Mouse (Mus musculus): ENCODE results near the gene Csnk1g1. TPM values are rescaled to one million over a fixed set of nuclear protein-coding genes. Genes with fewer than 3 reads are reported as not detected.
A peak's percentile ranks its signal among the peaks of the same experiment; 100 is the strongest.

The Csnk1g1 gene
- polyA plus RNA-seq, 1 experiment from 2014 or later = 17.7 TPM

DNA sequence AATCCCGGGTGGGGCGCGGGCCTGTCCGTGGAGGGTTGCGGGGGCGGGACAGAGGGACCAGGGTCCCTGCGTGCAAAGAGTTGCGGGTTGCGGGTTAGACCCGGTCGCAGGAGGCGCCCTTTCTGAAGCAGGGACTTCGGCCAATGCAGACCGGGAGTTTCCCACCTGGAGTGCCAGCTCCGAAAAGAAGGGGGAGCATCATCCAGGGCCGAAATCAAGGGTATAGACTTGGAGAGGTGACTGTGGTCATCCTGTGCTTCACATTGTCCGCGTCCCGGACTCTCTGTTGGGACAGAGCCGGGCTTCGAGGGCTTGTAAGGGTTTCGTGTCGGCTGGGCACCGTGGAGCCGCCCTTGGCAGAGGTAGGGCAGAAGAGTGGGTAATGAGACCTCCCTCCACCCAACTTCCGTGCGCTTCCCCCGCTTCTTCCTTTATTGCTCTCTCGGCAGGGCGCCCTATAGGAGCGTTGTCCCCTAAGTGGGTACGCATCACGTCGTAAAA is 627 bp downstream of the Csnk1g1 start:
- Histone ChIP-seq H3K9ac (ENCODE audit: low read depth, low read length) (peak overlapping the region; percentile 79), H3K36me3 (ENCODE audit: control insufficient read depth, insufficient read depth, low read length) (0 out of 2 replicates have a peak, but pooled peaks cover 4% of the 10 kb centered on the region), H3K4me2 (ENCODE audit: low read depth, low read length) (peak overlapping the region; percentile 67), H3K27ac (replicated peaks; ENCODE audit: low read depth, low read length) (peak overlapping the region; percentile 89), H3K27me3 (replicated peaks; ENCODE audit: control insufficient read depth, insufficient read depth, low read length) (no peaks in the 10 kb centered on the region), H3K4me3 (ENCODE audit: low read depth, low read length) (peak overlapping the region; percentile 64), H3K4me1 (ENCODE audit: control insufficient read depth, insufficient read depth, low read length) (peaks cover 3% of the 10 kb centered on the region), H3K9me3 (ENCODE audit: control insufficient read depth, low read length) (no peaks in the 10 kb centered on the region)
- DNase-seq (ENCODE audit: low spot score) (peak; percentile 58), ATAC-seq (ENCODE audit: low read depth) (peak; percentile 56)
- WGBS = 1% methylated on average over 23 of the region's 34 CpGs

GRCm38 (mm10) chr9:65909837-65910236 is 1.1 kb downstream of the Csnk1g1 start:
- H3K36me3 ChIP-seq (ENCODE audit: control insufficient read depth, insufficient read depth, low read length) = 0 out of 2 replicates have a peak, but pooled peaks cover 4% of the 10 kb centered on the region
- peak overlapping the region; percentile 67 for H3K4me2 ChIP-seq (ENCODE audit: low read depth, low read length)
- H3K4me3 ChIP-seq (ENCODE audit: low read depth, low read length) = peak overlapping the region; percentile 64
- WGBS = 5% methylated on average over 4 of the region's 4 CpGs
- H3K9me3 ChIP-seq (ENCODE audit: control insufficient read depth, low read length) = no peaks in the 10 kb centered on the region
- H3K4me1 ChIP-seq (ENCODE audit: control insufficient read depth, insufficient read depth, low read length) = peaks cover 3% of the 10 kb centered on the region
- DNase-seq (ENCODE audit: low spot score) (no peak), ATAC-seq (ENCODE audit: low read depth) (no peak)
- H3K27me3 ChIP-seq (replicated peaks; ENCODE audit: control insufficient read depth, insufficient read depth, low read length) = no peaks in the 10 kb centered on the region
- H3K27ac ChIP-seq (replicated peaks; ENCODE audit: low read depth, low read length) = 0 out of 2 replicates have a peak overlapping the region, but pooled peaks have one; percentile 89
- H3K9ac ChIP-seq (ENCODE audit: low read depth, low read length) = peak overlapping the region; percentile 79

- no peak for ATAC-seq (ENCODE audit: low read depth)
- Histone ChIP-seq H3K27ac (replicated peaks; ENCODE audit: low read depth, low read length) (no peak overlapping the region), H3K4me1 (ENCODE audit: control insufficient read depth, insufficient read depth, low read length) (peaks cover 3% of the 10 kb centered on the region), H3K9me3 (ENCODE audit: control insufficient read depth, low read length) (no peaks in the 10 kb centered on the region), H3K9ac (ENCODE audit: low read depth, low read length) (no peak overlapping the region), H3K36me3 (ENCODE audit: control insufficient read depth, insufficient read depth, low read length) (no peaks in the 10 kb centered on the region), H3K4me2 (ENCODE audit: low read depth, low read length) (no peak overlapping the region), H3K4me3 (ENCODE audit: low read depth, low read length) (no peak overlapping the region), H3K27me3 (replicated peaks; ENCODE audit: control insufficient read depth, insufficient read depth, low read length) (no peaks in the 10 kb centered on the region)
- no peak for DNase-seq (ENCODE audit: low spot score)
- 74% methylated on average over 2 of the region's 2 CpGs for WGBS
Observed at GRCm38 (mm10) chr9:65913976-65914375, 5.3 kb downstream of the Csnk1g1 start.

DNA sequence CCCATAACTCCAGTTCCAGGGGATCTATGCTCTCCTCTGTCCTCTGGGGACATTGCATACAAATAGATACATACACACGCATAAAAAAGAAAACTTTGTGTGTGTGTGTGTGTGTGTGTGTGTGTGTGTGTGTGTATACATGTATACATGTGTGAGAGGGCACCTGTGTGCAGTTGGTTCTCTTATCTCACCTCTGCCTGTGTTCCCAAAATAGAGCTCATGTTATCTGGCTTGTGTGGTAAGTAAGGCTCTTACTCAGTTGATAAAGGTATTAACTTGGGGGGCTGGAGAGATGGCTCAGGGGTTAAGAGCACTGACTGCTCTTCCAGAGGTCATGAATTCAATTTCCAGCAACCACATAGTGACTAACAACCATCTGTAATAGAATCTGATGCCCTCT is 8.3 kb downstream of the Csnk1g1 start:
- WGBS = 88% methylated on average over 1 of the region's 1 CpGs
- H3K4me1 ChIP-seq (ENCODE audit: control insufficient read depth, insufficient read depth, low read length) = no peaks in the 10 kb centered on the region
- H3K4me3 ChIP-seq (ENCODE audit: low read depth, low read length) = no peak overlapping the region
- DNase-seq (ENCODE audit: low spot score) (no peak), ATAC-seq (ENCODE audit: low read depth) (no peak)
- H3K36me3 ChIP-seq (ENCODE audit: control insufficient read depth, insufficient read depth, low read length) = no peaks in the 10 kb centered on the region
- H3K4me2 ChIP-seq (ENCODE audit: low read depth, low read length) = no peak overlapping the region
- no peak overlapping the region for H3K9ac ChIP-seq (ENCODE audit: low read depth, low read length)
- no peak overlapping the region for H3K27ac ChIP-seq (replicated peaks; ENCODE audit: low read depth, low read length)
- H3K27me3 ChIP-seq (replicated peaks; ENCODE audit: control insufficient read depth, insufficient read depth, low read length) = no peaks in the 10 kb centered on the region
- no peaks in the 10 kb centered on the region for H3K9me3 ChIP-seq (ENCODE audit: control insufficient read depth, low read length)

GRCm38 (mm10) chr9:65928456-65928855 is 19.7 kb downstream of the Csnk1g1 start:
- no peak for ATAC-seq (ENCODE audit: low read depth)
- 0 out of 2 replicates have a peak, but pooled peaks cover 2% of the 10 kb centered on the region for H3K4me1 ChIP-seq (ENCODE audit: control insufficient read depth, insufficient read depth, low read length)
- H3K27ac ChIP-seq (replicated peaks; ENCODE audit: low read depth, low read length) = no peak overlapping the region

DNA sequence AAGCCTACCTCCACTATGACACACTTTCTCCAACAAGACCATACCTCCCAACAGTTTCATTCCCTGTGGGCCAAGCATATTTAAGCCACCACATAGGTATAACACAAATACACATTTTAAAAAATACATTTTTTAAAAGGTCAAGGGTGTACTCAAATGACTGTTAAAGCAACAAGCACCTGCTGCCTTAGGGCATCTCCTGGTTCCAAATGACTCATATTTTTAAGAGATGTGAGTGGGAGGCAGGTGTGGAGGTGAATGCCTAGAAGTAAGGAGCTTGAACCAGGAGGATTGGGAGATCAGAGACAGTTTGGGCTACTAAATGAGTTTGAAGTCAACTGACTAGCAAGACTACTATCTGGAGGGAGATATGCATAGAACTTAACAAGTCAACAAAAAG is 21.1 kb downstream of the Csnk1g1 start:
- ATAC-seq (ENCODE audit: low read depth) (no peak), DNase-seq (ENCODE audit: low spot score) (no peak)
- no peak overlapping the region for H3K27ac ChIP-seq (replicated peaks; ENCODE audit: low read depth, low read length)
- H3K9me3 ChIP-seq (ENCODE audit: control insufficient read depth, low read length) = no peaks in the 10 kb centered on the region
- 0 out of 2 replicates have a peak, but pooled peaks cover 2% of the 10 kb centered on the region for H3K4me1 ChIP-seq (ENCODE audit: control insufficient read depth, insufficient read depth, low read length)
- H3K4me3 ChIP-seq (ENCODE audit: low read depth, low read length) = no peak overlapping the region
- no peak overlapping the region for H3K4me2 ChIP-seq (ENCODE audit: low read depth, low read length)
- no peaks in the 10 kb centered on the region for H3K27me3 ChIP-seq (replicated peaks; ENCODE audit: control insufficient read depth, insufficient read depth, low read length)
- H3K9ac ChIP-seq (ENCODE audit: low read depth, low read length) = no peak overlapping the region
- H3K36me3 ChIP-seq (ENCODE audit: control insufficient read depth, insufficient read depth, low read length) = no peaks in the 10 kb centered on the region

More at GRCm38 (mm10) chr9:65928456-65928855, 19.7 kb downstream of the Csnk1g1 start:
- no peak overlapping the region for H3K9ac ChIP-seq (ENCODE audit: low read depth, low read length)
- H3K27me3 ChIP-seq (replicated peaks; ENCODE audit: control insufficient read depth, insufficient read depth, low read length) = no peaks in the 10 kb centered on the region
- no peak overlapping the region for H3K4me2 ChIP-seq (ENCODE audit: low read depth, low read length)
- no peak for DNase-seq (ENCODE audit: low spot score)
- H3K9me3 ChIP-seq (ENCODE audit: control insufficient read depth, low read length) = no peaks in the 10 kb centered on the region
- H3K4me3 ChIP-seq (ENCODE audit: low read depth, low read length) = no peak overlapping the region
- no peaks in the 10 kb centered on the region for H3K36me3 ChIP-seq (ENCODE audit: control insufficient read depth, insufficient read depth, low read length)

DNA sequence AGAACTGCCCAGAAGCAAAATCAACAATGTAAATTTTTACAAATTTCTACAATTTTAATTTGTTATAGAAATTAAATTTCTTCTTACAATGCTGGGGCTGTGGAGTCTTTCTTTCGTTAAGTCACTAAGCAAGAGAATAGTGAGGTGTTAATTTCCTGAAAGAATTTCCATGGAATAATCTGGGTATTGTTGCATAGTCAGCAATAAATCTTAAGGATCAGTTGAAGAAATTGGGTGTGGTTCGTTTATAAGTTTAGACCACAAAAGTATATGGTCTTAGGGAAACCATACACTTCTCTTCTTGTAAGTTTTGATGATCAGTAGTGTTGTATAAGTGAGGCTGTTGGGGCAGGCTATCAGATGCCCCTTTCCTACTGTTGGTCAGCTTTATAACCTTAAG is 28.8 kb downstream of the Csnk1g1 start:
- Histone ChIP-seq H3K27me3 (replicated peaks; ENCODE audit: control insufficient read depth, insufficient read depth, low read length) (no peaks in the 10 kb centered on the region), H3K36me3 (ENCODE audit: control insufficient read depth, insufficient read depth, low read length) (no peaks in the 10 kb centered on the region), H3K4me3 (ENCODE audit: low read depth, low read length) (no peak overlapping the region), H3K4me1 (ENCODE audit: control insufficient read depth, insufficient read depth, low read length) (no peaks in the 10 kb centered on the region), H3K27ac (replicated peaks; ENCODE audit: low read depth, low read length) (no peak overlapping the region), H3K9me3 (ENCODE audit: control insufficient read depth, low read length) (no peaks in the 10 kb centered on the region), H3K9ac (ENCODE audit: low read depth, low read length) (no peak overlapping the region), H3K4me2 (ENCODE audit: low read depth, low read length) (no peak overlapping the region)
- ATAC-seq (ENCODE audit: low read depth) (no peak), DNase-seq (ENCODE audit: low spot score) (no peak)
- 93% methylated on average over 2 of the region's 2 CpGs for WGBS

DNA sequence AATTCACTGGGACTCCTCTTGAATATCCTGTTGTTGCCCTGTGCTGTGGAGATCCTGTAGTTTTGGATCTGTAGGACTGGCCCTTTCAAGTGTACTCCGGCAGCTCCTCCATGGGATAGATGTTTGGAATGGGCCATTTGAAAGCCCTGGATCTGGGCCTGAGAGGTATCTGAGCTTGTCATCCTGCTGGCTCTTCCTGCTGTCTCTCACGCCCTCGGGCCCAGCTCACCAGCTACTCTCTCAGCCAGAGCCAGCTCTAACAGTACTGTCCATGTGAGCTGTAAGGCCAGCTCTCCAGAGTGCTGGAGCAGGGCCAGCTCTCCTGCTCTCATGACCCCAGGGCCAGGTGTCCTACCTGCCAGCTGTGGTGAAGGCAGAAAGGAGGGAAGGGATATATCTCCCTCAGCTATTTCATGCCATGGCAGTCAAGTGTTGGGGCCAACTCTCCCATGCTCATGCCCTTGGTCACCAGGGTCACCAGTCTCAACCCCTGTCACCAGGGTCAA is 42.4 kb downstream of the Csnk1g1 start:
- Histone ChIP-seq H3K4me2 (ENCODE audit: low read depth, low read length) (no peak overlapping the region), H3K9ac (ENCODE audit: low read depth, low read length) (no peak overlapping the region), H3K4me3 (ENCODE audit: low read depth, low read length) (no peak overlapping the region), H3K27me3 (replicated peaks; ENCODE audit: control insufficient read depth, insufficient read depth, low read length) (no peaks in the 10 kb centered on the region), H3K36me3 (ENCODE audit: control insufficient read depth, insufficient read depth, low read length) (peaks cover 11% of the 10 kb centered on the region; the same call in 1 of the 2 replicates), H3K27ac (replicated peaks; ENCODE audit: low read depth, low read length) (no peak overlapping the region), H3K4me1 (ENCODE audit: control insufficient read depth, insufficient read depth, low read length) (no peaks in the 10 kb centered on the region), H3K9me3 (ENCODE audit: control insufficient read depth, low read length) (no peaks in the 10 kb centered on the region)
- WGBS = 80% methylated on average over 3 of the region's 3 CpGs
- no peak for ATAC-seq (ENCODE audit: low read depth)
- DNase-seq (ENCODE audit: low spot score) = no peak

DNA sequence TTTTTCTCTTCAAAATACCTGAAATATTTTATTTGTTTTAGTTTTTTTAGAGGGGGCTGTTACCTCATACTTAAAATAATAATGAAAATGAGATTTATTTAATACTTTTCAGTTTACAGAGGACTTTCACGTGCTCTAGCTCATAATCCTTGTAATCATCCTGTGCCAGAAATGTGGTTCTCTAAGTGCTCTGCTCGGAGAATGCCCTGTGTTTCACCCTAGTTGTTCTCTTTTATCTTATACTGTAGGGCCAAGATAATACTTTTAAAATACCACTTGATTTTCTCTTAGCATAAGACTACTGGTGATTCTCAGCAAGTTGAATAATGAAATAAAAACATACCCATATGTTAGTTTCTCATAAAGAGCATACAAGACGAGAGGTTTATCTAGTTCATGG is 61.3 kb downstream of the Csnk1g1 start:
- no peak overlapping the region for H3K4me2 ChIP-seq (ENCODE audit: low read depth, low read length)
- peaks cover 9% of the 10 kb centered on the region; the same call in 1 of the 2 replicates for H3K4me1 ChIP-seq (ENCODE audit: control insufficient read depth, insufficient read depth, low read length)
- no peak overlapping the region for H3K4me3 ChIP-seq (ENCODE audit: low read depth, low read length)
- no peaks in the 10 kb centered on the region for H3K27me3 ChIP-seq (replicated peaks; ENCODE audit: control insufficient read depth, insufficient read depth, low read length)
- no peaks in the 10 kb centered on the region for H3K9me3 ChIP-seq (ENCODE audit: control insufficient read depth, low read length)
- peak; percentile 5 for DNase-seq (ENCODE audit: low spot score)
- H3K27ac ChIP-seq (replicated peaks; ENCODE audit: low read depth, low read length) = no peak overlapping the region
- H3K9ac ChIP-seq (ENCODE audit: low read depth, low read length) = no peak overlapping the region
- no peak for ATAC-seq (ENCODE audit: low read depth)
- 56% methylated on average over 3 of the region's 3 CpGs for WGBS
- H3K36me3 ChIP-seq (ENCODE audit: control insufficient read depth, insufficient read depth, low read length) = no peaks in the 10 kb centered on the region

Measured in embryonic facial prominence, embryonic 14.5 days (tissue).